Mouse (Mus musculus): ENCODE measurements around the gene Map4k4. TPM values are rescaled to one million over a fixed set of nuclear protein-coding genes. Genes with fewer than 3 reads are reported as not detected.

Gene Map4k4
- total RNA-seq, 2 experiments from 2014 or later: 15.2 to 20.9 TPM

- DNase-seq (ENCODE audit: low spot score): peak; percentile 38
Observed at GRCm38 (mm10) chr1:39962321-39962720, 61.6 kb downstream of the Map4k4 start.

GRCm38 (mm10) chr1:39962840-39963239 is 62.1 kb downstream of the Map4k4 start:
- DNase-seq (ENCODE audit: low spot score): no peak

- no peak for DNase-seq (ENCODE audit: low spot score)
Observed at GRCm38 (mm10) chr1:39963821-39964220, 63.1 kb downstream of the Map4k4 start.

- no peak for DNase-seq (ENCODE audit: low spot score)
Observed at GRCm38 (mm10) chr1:39964427-39964826, 63.7 kb downstream of the Map4k4 start.

GRCm38 (mm10) chr1:39965461-39965860 is 64.7 kb downstream of the Map4k4 start:
- DNase-seq (ENCODE audit: low spot score): no peak

- no peak for DNase-seq (ENCODE audit: low spot score)
Observed at GRCm38 (mm10) chr1:39968999-39969398, 68.3 kb downstream of the Map4k4 start.

- DNase-seq (ENCODE audit: low spot score): no peak
Observed at GRCm38 (mm10) chr1:39969771-39970406, 69.2 kb downstream of the Map4k4 start.

GRCm38 (mm10) chr1:39972411-39972810 is 71.7 kb downstream of the Map4k4 start:
- no peak for DNase-seq (ENCODE audit: low spot score)

GRCm38 (mm10) chr1:39973911-39974310 is 73.2 kb downstream of the Map4k4 start:
- no peak for DNase-seq (ENCODE audit: low spot score)

- no peak for DNase-seq (ENCODE audit: low spot score)
Observed at GRCm38 (mm10) chr1:39975005-39975404, 74.3 kb downstream of the Map4k4 start.

GRCm38 (mm10) chr1:39976107-39976506 is 75.4 kb downstream of the Map4k4 start:
- DNase-seq (ENCODE audit: low spot score): no peak

GRCm38 (mm10) chr1:39976847-39977744 is 76.4 kb downstream of the Map4k4 start:
- DNase-seq (ENCODE audit: low spot score): no peak

- no peak for DNase-seq (ENCODE audit: low spot score)
Observed at GRCm38 (mm10) chr1:39978781-39979486, 78.2 kb downstream of the Map4k4 start.

GRCm38 (mm10) chr1:39980314-39981290 is 79.9 kb downstream of the Map4k4 start:
- no peak for DNase-seq (ENCODE audit: low spot score)

- DNase-seq (ENCODE audit: low spot score): no peak
Observed at GRCm38 (mm10) chr1:39981970-39982369, 81.3 kb downstream of the Map4k4 start.

GRCm38 (mm10) chr1:39982727-39983487 is 82.2 kb downstream of the Map4k4 start:
- DNase-seq (ENCODE audit: low spot score): no peak

- DNase-seq (ENCODE audit: low spot score): no peak
Observed at GRCm38 (mm10) chr1:39984331-39984730, 83.6 kb downstream of the Map4k4 start.

- DNase-seq (ENCODE audit: low spot score): no peak
Observed at GRCm38 (mm10) chr1:39986820-39987219, 86.1 kb downstream of the Map4k4 start.

GRCm38 (mm10) chr1:39988841-39989240 is 88.1 kb downstream of the Map4k4 start:
- DNase-seq (ENCODE audit: low spot score): no peak

- DNase-seq (ENCODE audit: low spot score): no peak
Observed at GRCm38 (mm10) chr1:39990041-39990440, 89.3 kb downstream of the Map4k4 start.
